Comparison of ENCODE assay signal across 28 mouse cellular contexts in the genomic region with DNA sequence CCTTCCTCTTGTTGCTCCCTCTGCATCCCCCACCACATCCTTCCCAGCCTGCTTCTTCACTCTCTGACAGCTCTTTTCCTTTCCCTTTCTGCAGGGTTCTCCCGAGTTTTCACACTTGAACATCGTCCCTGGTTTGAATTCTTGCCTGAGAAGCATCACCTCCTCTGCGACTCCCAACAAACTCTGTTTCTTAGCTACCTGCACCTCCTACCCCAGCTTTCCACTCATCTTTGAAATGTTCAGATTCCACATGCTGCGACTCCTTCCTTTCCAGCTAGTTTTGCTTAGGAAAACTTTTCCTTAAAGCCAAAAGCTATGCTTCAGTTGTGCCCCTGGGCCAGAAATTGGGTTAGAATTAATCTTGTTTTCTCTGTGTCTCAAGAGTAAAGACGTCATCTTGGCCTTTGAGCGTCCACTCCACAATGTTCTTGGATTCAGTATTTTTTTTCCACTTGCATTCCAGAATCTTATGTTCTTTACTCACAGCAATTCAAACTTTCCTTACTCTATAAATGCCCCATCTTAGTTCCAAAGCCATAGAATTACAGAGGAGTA.
DNase-seq lines count a peak whose midpoint lies in the region; ATAC-seq lines count a peak whose summit lies in the region.
"Had no signal": no experiment of that assay in that cellular context is flagged by ENCODE, and none has a peak within 500 bp of the region (broad histone marks: within the 10 kb centered on the region; RNA-seq: fewer than 3 reads in every experiment).

No protein-coding gene starts in this region.

- 48% methylated on average over 6 of the region's 6 CpGs for WGBS in heart, embryonic 11.5 days (ENCODE audit: insufficient replicate concordance)

- no peak overlapping the region for H3K9ac ChIP-seq in heart, embryonic 11.5 days (ENCODE audit: low read depth, low read length)
- H3K9ac ChIP-seq: embryonic facial prominence, embryonic 12.5 days; forebrain, embryonic 15.5 days; hindbrain, embryonic 14.5 days; liver, embryonic 13.5 days had no signal

- no peak overlapping the region for H3K4me2 ChIP-seq in heart, embryonic 11.5 days
- H3K4me2 ChIP-seq: embryonic facial prominence, embryonic 12.5 days; forebrain, embryonic 15.5 days; hindbrain, embryonic 14.5 days; liver, embryonic 13.5 days had no signal

- H3K27ac ChIP-seq in heart, embryonic 11.5 days (ENCODE audit: low read depth, low read length) = no peak overlapping the region
- H3K27ac ChIP-seq in brown adipose tissue, adult 24 weeks (replicated peaks; ENCODE audit: low read depth, low read length) = 0 out of 2 replicates have a peak overlapping the region, but pooled peaks have one; percentile 29
- H3K27ac ChIP-seq: embryonic facial prominence, embryonic 12.5 days; forebrain, embryonic 10.5 days; forebrain, embryonic 15.5 days; hindbrain, embryonic 14.5 days; liver, embryonic 13.5 days; stomach, postnatal 0 days had no signal

- no peaks in the 10 kb centered on the region for H3K4me1 ChIP-seq in heart, embryonic 11.5 days (ENCODE audit: control insufficient read depth, insufficient read depth, low read length)
- no peaks in the 10 kb centered on the region; the same call in 1 of the 2 replicates for H3K4me1 ChIP-seq in brown adipose tissue, adult 24 weeks (ENCODE audit: control insufficient read depth, insufficient read depth, insufficient read length, low read length)
- H3K4me1 ChIP-seq: embryonic facial prominence, embryonic 12.5 days; forebrain, embryonic 10.5 days; forebrain, embryonic 15.5 days had no signal

- ATAC-seq in heart, embryonic 11.5 days (replicated peaks; ENCODE audit: insufficient number of reproducible peaks, low FRiP score, low TSS enrichment) = no peak
- no peak for ATAC-seq in megakaryocyte, adult 5-6 weeks (ENCODE audit: poor library complexity, severe bottlenecking)
- ATAC-seq: forebrain, embryonic 15.5 days; intestine, postnatal 0 days; lung, postnatal 0 days had no signal

- no peak overlapping the region for H3K4me3 ChIP-seq in heart, embryonic 11.5 days (ENCODE audit: low read depth, low read length)
- no peak overlapping the region for H3K4me3 ChIP-seq in brown adipose tissue, adult 24 weeks (ENCODE audit: insufficient read depth, low read depth, low read length)
- H3K4me3 ChIP-seq: embryonic facial prominence, embryonic 12.5 days; forebrain, embryonic 10.5 days; forebrain, embryonic 15.5 days; liver, embryonic 13.5 days had no signal

- H3K36me3 ChIP-seq in heart, embryonic 11.5 days (ENCODE audit: control insufficient read depth, insufficient read depth, low read length) = no peaks in the 10 kb centered on the region
- H3K36me3 ChIP-seq: embryonic facial prominence, embryonic 12.5 days; forebrain, embryonic 10.5 days; forebrain, embryonic 15.5 days; liver, embryonic 13.5 days had no signal

- DNase-seq in heart, adult 18-20 months = peak; percentile 60 to 63
- peak; percentile 48 to 58 for DNase-seq in heart, adult 9 months (ENCODE audit: low spot score in 2 of 2)
- peak; percentile 12 for DNase-seq in heart, postnatal 4 days
- no peak for DNase-seq in natural killer cell, adult 2 months (ENCODE audit: low spot score in 2 of 2)
- DNase-seq: adrenal gland, postnatal 25 days; B cell, adult 2 months; cerebellum, adult 18-20 months; cerebellum, postnatal 14 days; kidney, adult 9 months; kidney, postnatal 10 days; layer of hippocampus, adult 9-11 months; lung, adult 18-20 months; lung, postnatal 4 days; midbrain, embryonic 14.5 days; right cerebral cortex, adult 18-20 months; thymus, adult 18-20 months; thymus, postnatal 25 days had no signal

- no peaks in the 10 kb centered on the region for H3K9me3 ChIP-seq in heart, embryonic 11.5 days (replicated peaks; ENCODE audit: control insufficient read depth, low read length)
- H3K9me3 ChIP-seq: embryonic facial prominence, embryonic 12.5 days; forebrain, embryonic 10.5 days; forebrain, embryonic 15.5 days; liver, embryonic 13.5 days had no signal

- no peaks in the 10 kb centered on the region for H3K27me3 ChIP-seq in heart, embryonic 11.5 days (ENCODE audit: control insufficient read depth, insufficient read depth, low read length)
- H3K27me3 ChIP-seq: embryonic facial prominence, embryonic 12.5 days; forebrain, embryonic 15.5 days; liver, embryonic 13.5 days had no signal

Comparison
In these comparisons a context has a peak if more than half of its experiments do, and no peak if none do; other contexts are left out.
1. DNase-seq: peak in heart, adult 18-20 months (2 of 2), heart, adult 9 months (2 of 2) and heart, postnatal 4 days (single experiment); none in natural killer cell, adult 2 months (0 of 2).